Mouse (Mus musculus): ENCODE measurements around the gene Ifngr2.

The Ifngr2 gene

GRCm38 (mm10) chr16:91601081-91601480 lies 54.2 kb downstream of the Ifngr2 start:
- CTCF ChIA-PET = no interaction called here

GRCm38 (mm10) chr16:91601693-91602092 lies 54.8 kb downstream of the Ifngr2 start:
- CTCF ChIA-PET = no interaction called here

GRCm38 (mm10) chr16:91605156-91605555 lies 58.3 kb downstream of the Ifngr2 start:
- CTCF ChIA-PET = no interaction called here

- CTCF ChIA-PET = no interaction called here
These were observed 60.1 kb downstream of the Ifngr2 start for GRCm38 (mm10) chr16:91606958-91607357.

GRCm38 (mm10) chr16:91609501-91610245 lies 62.8 kb downstream of the Ifngr2 start:
- CTCF ChIA-PET = no interaction called here

- CTCF ChIA-PET = no interaction called here
These were observed 64.4 kb downstream of the Ifngr2 start for GRCm38 (mm10) chr16:91611248-91611647.

- CTCF ChIA-PET = no interaction called here
These were observed 65.7 kb downstream of the Ifngr2 start for GRCm38 (mm10) chr16:91612525-91612924.

GRCm38 (mm10) chr16:91614552-91614951 lies 67.7 kb downstream of the Ifngr2 start:
- CTCF ChIA-PET = interaction anchor here (0.5 kb wide), 1 partner anchor 469 kb away, joined by 6 read pairs; no protein-coding TSS in a partner anchor

Data from spleen, embryonic (tissue).